ENCODE assay signal across 8 mouse cellular contexts in the genomic region with DNA sequence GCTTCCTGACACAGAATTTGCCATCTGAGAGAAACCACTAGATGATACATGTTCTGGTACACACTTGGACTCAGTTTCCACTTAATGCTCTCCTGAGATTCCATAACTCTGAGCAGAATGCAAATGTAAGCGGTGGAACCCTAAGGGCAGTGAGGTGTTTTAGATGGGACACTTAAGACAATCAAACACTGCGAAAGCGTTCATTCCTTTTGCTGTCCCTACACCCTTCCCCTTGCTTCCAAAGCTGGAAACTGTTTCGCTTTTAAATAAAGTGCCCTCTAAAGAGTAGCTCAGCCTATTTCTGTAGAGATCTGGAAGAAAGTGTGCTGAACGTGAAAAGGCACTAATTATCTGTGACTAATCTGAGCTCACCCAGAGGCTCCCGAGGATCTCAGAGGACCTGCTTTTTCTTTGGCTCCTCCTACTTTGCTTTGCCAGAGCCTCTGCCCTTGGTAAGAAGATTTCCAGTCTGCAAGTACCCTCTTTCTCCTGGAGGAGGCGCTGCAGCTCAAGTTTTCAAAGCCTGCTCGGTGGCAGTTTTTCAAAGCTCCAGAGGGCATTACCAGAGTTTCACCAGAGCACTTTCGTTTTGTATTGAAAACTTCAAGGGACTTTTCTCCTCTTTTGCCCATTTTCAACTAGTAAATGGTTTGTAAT. TPM values are rescaled to one million over a fixed set of nuclear protein-coding genes. Genes with fewer than 3 reads are reported as not detected.
DNase-seq lines count a peak whose midpoint lies in the region; ATAC-seq and TF ChIP-seq lines count a peak whose summit lies in the region.

No protein-coding gene starts in this region.

- 35% methylated on average over 9 of the region's 9 CpGs for WGBS in embryonic facial prominence, embryonic 14.5 days
- WGBS in lung, embryonic 15.5 days: 34% methylated on average over 9 of the region's 9 CpGs

- ATAC-seq in embryonic facial prominence, embryonic 14.5 days (ENCODE audit: low read depth): peak; percentile 77; the same call in 1 of the 2 replicates
- ATAC-seq in lung, embryonic 15.5 days (ENCODE audit: borderline replicate concordance, extremely low read depth, low FRiP score, low TSS enrichment): no peak; the same call in 1 of the 2 replicates

- H3K4me1 ChIP-seq in E14TG2a.4 (replicated peaks; ENCODE audit: low read depth, low read length): no peaks in the 10 kb centered on the region
- H3K4me1 ChIP-seq in embryonic facial prominence, embryonic 14.5 days (ENCODE audit: control insufficient read depth, insufficient read depth, low read length): no peaks in the 10 kb centered on the region
- H3K4me1 ChIP-seq in lung, embryonic 15.5 days: no peaks in the 10 kb centered on the region

- H3K9ac ChIP-seq in embryonic facial prominence, embryonic 14.5 days (ENCODE audit: low read depth, low read length): no peak overlapping the region
- no peak overlapping the region for H3K9ac ChIP-seq in lung, embryonic 15.5 days

- no peaks in the 10 kb centered on the region for H3K27me3 ChIP-seq in E14TG2a.4 (ENCODE audit: insufficient read depth, low read length)
- H3K27me3 ChIP-seq in embryonic facial prominence, embryonic 14.5 days (replicated peaks; ENCODE audit: control insufficient read depth, insufficient read depth, low read length): 0 out of 2 replicates have a peak, but pooled peaks cover 11% of the 10 kb centered on the region
- no peaks in the 10 kb centered on the region for H3K27me3 ChIP-seq in lung, embryonic 15.5 days

- peak; percentile 72 for TF ChIP-seq CTCF in E14TG2a.4 (conservative IDR thresholded peaks at IDR 0.05; ENCODE audit: low read length)

- H3K36me3 ChIP-seq in E14TG2a.4 (ENCODE audit: insufficient read depth, low read length): no peaks in the 10 kb centered on the region
- H3K36me3 ChIP-seq in embryonic facial prominence, embryonic 14.5 days (ENCODE audit: control insufficient read depth, insufficient read depth, low read length): no peaks in the 10 kb centered on the region
- H3K36me3 ChIP-seq in lung, embryonic 15.5 days: no peaks in the 10 kb centered on the region

- H3K27ac ChIP-seq in embryonic facial prominence, embryonic 14.5 days (replicated peaks; ENCODE audit: low read depth, low read length): no peak overlapping the region
- no peak overlapping the region for H3K27ac ChIP-seq in lung, embryonic 15.5 days

- peak overlapping the region; percentile 31; the same call in 1 of the 2 replicates for H3K4me2 ChIP-seq in embryonic facial prominence, embryonic 14.5 days (ENCODE audit: low read depth, low read length)
- no peak overlapping the region; the same call in 1 of the 2 replicates for H3K4me2 ChIP-seq in lung, embryonic 15.5 days

- no peak overlapping the region for H3K4me3 ChIP-seq in E14TG2a.4 (replicated peaks; ENCODE audit: low read length)
- 0 out of 2 replicates have a peak overlapping the region, but pooled peaks have one; percentile 10 for H3K4me3 ChIP-seq in embryonic facial prominence, embryonic 14.5 days (ENCODE audit: low read depth, low read length)
- H3K4me3 ChIP-seq in lung, embryonic 15.5 days: 0 out of 2 replicates have a peak overlapping the region, but pooled peaks have one; percentile 5

- no peaks in the 10 kb centered on the region for H3K9me3 ChIP-seq in E14TG2a.4 (ENCODE audit: low read length)
- H3K9me3 ChIP-seq in embryonic facial prominence, embryonic 14.5 days (ENCODE audit: control insufficient read depth, low read length): no peaks in the 10 kb centered on the region
- H3K9me3 ChIP-seq in lung, embryonic 15.5 days: no peaks in the 10 kb centered on the region

- DNase-seq in adrenal gland, postnatal 4 days (ENCODE audit: low spot score in 2 of 2): peak; percentile 4 to 47
- DNase-seq in embryonic facial prominence, embryonic 14.5 days (ENCODE audit: low spot score): peak; percentile 71
- peak; percentile 76 for DNase-seq in heart, postnatal 4 days
- peak; percentile 12 to 75 for DNase-seq in layer of hippocampus, adult 8-10 months (ENCODE audit: low spot score in 2 of 2)
- peak; percentile 19 for DNase-seq in ovary, adult 18-20 months (ENCODE audit: low spot score)
- peak; percentile 21 for DNase-seq in urinary bladder, adult 2 months (ENCODE audit: low spot score)

RNA-seq across cellular contexts. Expression of gene Smpx, which starts 33.1 kb away (rescaled TPM):
- 10 to 100 TPM; 20.2 to 30.5 TPM for total RNA-seq in adrenal gland, postnatal 4 days (2021)
- polyA plus RNA-seq in embryonic facial prominence, embryonic 14.5 days (2014; fragmentation: Nextera tagmentation; extraction: Ambion mirVana): 69.6 and 103 TPM in 2 replicates
- 100 to 1,000 TPM; 460 to 475 TPM for total RNA-seq in heart, postnatal 4 days (2021)
- total RNA-seq in layer of hippocampus, adult 8-10 months (2022): under 1 TPM in 1 of 4 experiments, not detected in 3; 0.55 TPM
- polyA plus RNA-seq in lung, embryonic 15.5 days (2015; fragmentation: Nextera tagmentation; extraction: Ambion mirVana): 53.7 and 55.0 TPM in 2 replicates
- 0.17 and 0.18 TPM in 2 replicates for polyA plus RNA-seq in urinary bladder, adult 2 months (2012; rRNA removed)

Comparison
In these comparisons a context has a peak if more than half of its experiments do, and no peak if none do; other contexts are left out.
1. DNase-seq: peak in every context shown above with its lines; median percentile 76 in heart, postnatal 4 days; 71 in embryonic facial prominence, embryonic 14.5 days; 44 in layer of hippocampus, adult 8-10 months; 26 in adrenal gland, postnatal 4 days; 21 in urinary bladder, adult 2 months; 19 in ovary, adult 18-20 months.
2. RNA of gene Smpx, which starts 33.1 kb away (total RNA-seq): 460 to 475 TPM in heart, postnatal 4 days; 20.2 to 30.5 TPM in adrenal gland, postnatal 4 days and 0.55 TPM in layer of hippocampus, adult 8-10 months; every median in the first group is over 10 times any median in the second.